Mouse (Mus musculus) small intestine, adult 2 months (tissue): Measurements from ENCODE around the gene Sult1c1. TPM values are rescaled to one million over a fixed set of nuclear protein-coding genes. Genes with fewer than 3 reads are reported as not detected.
"Not testable (repeated sequence)": the region's sequence is repeated elsewhere in the genome, so short reads cannot be mapped to it uniquely, and the experiment has no call there.

Experiments
- H3K27ac ChIP-seq: fragments of 200-500 bp; 2 replicates; pipeline ENCODE4 v1.5.1; 2012; ENCODE audit warnings: low read depth, low read length, control low read depth, inconsistent platforms; ENCODE audit not compliant: insufficient read depth
- H3K27me3 ChIP-seq: fragments of 200-500 bp; 2 replicates; pipeline ENCODE4 v1.6.1; 2012; ENCODE audit warnings: mild to moderate bottlenecking, moderate library complexity, low read length, inconsistent platforms; ENCODE audit not compliant: control insufficient read depth, insufficient read depth
- H3K36me3 ChIP-seq: fragments of 200-500 bp; 2 replicates; pipeline ENCODE4 v1.6.1; 2012; ENCODE audit warnings: mild to moderate bottlenecking, low read length, control low read depth, inconsistent platforms; ENCODE audit not compliant: control insufficient read depth, insufficient read depth
- H3K4me1 ChIP-seq: fragments of 200-500 bp; 2 replicates; pipeline ENCODE4 v1.6.1; 2012; ENCODE audit warnings: low read length, inconsistent platforms, mixed read lengths; ENCODE audit not compliant: control insufficient read depth, insufficient read depth, insufficient read length
- H3K4me3 ChIP-seq: fragments of 200-500 bp; 2 replicates; pipeline ENCODE4 v1.5.1; 2012; ENCODE audit warnings: low read depth, mild to moderate bottlenecking, control low read depth, inconsistent platforms, low read length, moderate library complexity
- CTCF ChIP-seq: fragments of 200-500 bp; IDR thresholded peaks from 2 replicates; pipeline ENCODE4 v1.5.1; 2012; ENCODE audit warnings: low read depth, mild to moderate bottlenecking, control low read depth, inconsistent platforms, low read length, moderate library complexity, mixed read lengths; ENCODE audit not compliant: insufficient replicate concordance, insufficient read length; ENCODE audit errors: extremely low read depth
- POLR2A ChIP-seq: fragments of 200-500 bp; IDR thresholded peaks from 2 replicates; pipeline ENCODE4 v1.6.1; 2012; ENCODE audit warnings: low read depth, mild to moderate bottlenecking, control low read depth, inconsistent platforms, low read length, moderate library complexity
- WGBS: fragments of 180-500 bp; shearing (Covaris S2); methylation state at CpG from one replicate; pipeline ENCODE4 v1.1.7; 2018; 5-methylcytosine and 5-hydroxymethylcytosine counted together
- polyA plus RNA-seq: library from polyadenylated mRNA; depleted of rRNA; stranded (reverse); fragments of >200 nt; gene quantifications from 2 replicates; pipeline ENCODE4 v1.2.3, GENCODE M21; 2012; rRNA removed

Gene Sult1c1
- not detected in 2 replicates for polyA plus RNA-seq

DNA sequence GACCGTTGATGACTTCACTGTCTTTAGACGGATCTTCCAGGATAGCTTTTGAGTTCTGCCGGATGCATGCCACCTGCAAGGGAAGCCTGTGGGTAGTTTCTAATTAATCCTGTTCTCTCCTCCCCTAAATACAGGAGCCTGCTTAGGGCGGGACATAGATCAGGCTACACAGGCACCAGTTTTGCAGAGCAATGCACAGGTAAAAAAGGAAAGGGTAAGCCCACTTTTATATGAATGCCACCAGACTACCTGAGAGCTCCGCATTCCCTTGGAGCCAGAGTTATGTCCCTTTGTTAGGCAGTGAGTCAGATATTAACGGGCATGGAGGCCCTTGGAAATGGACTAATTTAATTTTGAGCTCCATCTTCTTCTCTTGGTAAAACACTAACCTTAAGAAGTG, at the start of gene Sult1c1:
Gene Sult1c1 (minus strand): TSS at position 101 of the 400 bp plus-strand sequence.
- Histone ChIP-seq H3K27me3 (no peaks in the 10 kb centered on the region), H3K4me1 (no peaks in the 10 kb centered on the region), H3K36me3 (no peaks in the 10 kb centered on the region), H3K4me3 (no peak within 1 kb of the TSS), H3K27ac (no peak within 1 kb of the TSS)
- WGBS = 81% methylated on average over 6 of the region's 6 CpGs
- no peak for TF ChIP-seq CTCF
- no peak for TF ChIP-seq POLR2A

DNA sequence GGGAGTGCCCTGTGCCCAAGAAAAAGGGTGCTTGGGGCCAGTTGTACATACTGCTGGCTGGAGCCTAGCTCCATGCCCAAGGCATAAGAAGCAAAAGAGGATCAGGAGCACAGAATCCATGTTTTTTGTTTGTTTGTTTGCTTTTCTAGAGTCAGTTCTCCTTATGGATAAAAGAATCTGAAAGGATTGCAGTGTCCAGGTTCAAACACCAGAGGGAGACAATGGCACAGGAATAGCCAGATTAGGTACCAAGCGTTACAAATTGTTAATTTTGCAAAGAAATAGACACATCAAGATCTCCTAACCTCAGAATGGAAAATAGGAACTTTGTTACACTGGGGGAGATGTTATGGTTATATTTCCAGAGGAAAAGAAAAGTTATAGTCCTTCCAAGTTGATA, 23.7 kb upstream of the Sult1c1 start:
- WGBS = 11% methylated on average over 1 of the region's 1 CpGs
- Histone ChIP-seq H3K27ac (no peak overlapping the region), H3K27me3 (no peaks in the 10 kb centered on the region), H3K36me3 (no peaks in the 10 kb centered on the region), H3K4me1 (no peaks in the 10 kb centered on the region), H3K4me3 (no peak overlapping the region)
- TF ChIP-seq CTCF (no peak), POLR2A (no peak)

- Histone ChIP-seq H3K4me1 (no peaks in the 10 kb centered on the region), H3K36me3 (no peaks in the 10 kb centered on the region), H3K27me3 (no peaks in the 10 kb centered on the region), H3K4me3 (no peak overlapping the region), H3K27ac (no peak overlapping the region)
- TF ChIP-seq CTCF (no peak), POLR2A (no peak)
These were observed 20.7 kb upstream of the Sult1c1 start for GRCm38 (mm10) chr17:54011196-54011595.

DNA sequence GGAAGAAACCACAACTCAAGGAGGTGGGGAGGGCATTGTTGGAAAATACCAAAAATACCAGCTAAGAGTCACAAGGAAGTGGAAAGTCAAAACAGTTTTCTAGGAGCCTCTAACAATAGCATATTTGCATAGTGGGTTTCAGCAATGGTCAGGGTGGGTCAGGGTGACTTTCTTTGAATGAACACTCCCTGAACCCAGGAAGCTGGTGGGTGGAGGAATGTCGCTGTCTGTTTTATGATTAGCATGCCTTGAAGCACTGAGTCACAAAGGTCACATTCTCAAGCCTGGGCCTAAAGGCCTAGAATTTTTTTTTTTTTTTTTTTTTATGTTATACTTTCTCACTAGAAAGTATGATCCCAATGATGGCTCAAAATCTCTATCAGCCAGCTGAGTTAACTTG, 20.1 kb upstream of the Sult1c1 start:
- H3K27me3 ChIP-seq, H3K4me3 ChIP-seq, H3K4me1 ChIP-seq, H3K36me3 ChIP-seq, H3K27ac ChIP-seq: not testable (repeated sequence)
- WGBS = 39% methylated on average over 1 of the region's 1 CpGs

DNA sequence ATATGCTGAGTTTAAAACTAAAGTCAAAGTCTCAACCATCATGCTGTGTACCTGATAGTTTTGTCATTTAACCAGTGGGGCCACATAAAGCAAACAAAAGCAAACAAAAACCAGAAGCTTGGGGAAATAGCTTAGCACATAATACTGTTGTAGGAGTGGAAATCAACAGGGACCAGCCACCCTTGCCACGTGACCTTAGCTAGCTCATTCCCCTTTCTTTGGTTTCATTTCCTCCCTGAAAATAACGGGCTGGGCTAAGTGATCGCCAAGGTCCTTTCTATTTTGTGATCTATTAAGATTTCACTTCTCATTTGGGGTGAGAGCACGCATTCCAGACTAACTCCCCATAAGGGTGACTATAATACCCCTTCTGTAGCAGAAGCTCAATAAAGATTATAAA, 13.0 kb upstream of the Sult1c1 start:
- H3K4me3 ChIP-seq = no peak overlapping the region
- no peaks in the 10 kb centered on the region for H3K27me3 ChIP-seq
- 69% methylated on average over 4 of the region's 4 CpGs for WGBS
- H3K4me1 ChIP-seq = no peaks in the 10 kb centered on the region
- TF ChIP-seq CTCF = no peak
- TF ChIP-seq POLR2A = no peak
- no peaks in the 10 kb centered on the region for H3K36me3 ChIP-seq
- H3K27ac ChIP-seq = no peak overlapping the region

DNA sequence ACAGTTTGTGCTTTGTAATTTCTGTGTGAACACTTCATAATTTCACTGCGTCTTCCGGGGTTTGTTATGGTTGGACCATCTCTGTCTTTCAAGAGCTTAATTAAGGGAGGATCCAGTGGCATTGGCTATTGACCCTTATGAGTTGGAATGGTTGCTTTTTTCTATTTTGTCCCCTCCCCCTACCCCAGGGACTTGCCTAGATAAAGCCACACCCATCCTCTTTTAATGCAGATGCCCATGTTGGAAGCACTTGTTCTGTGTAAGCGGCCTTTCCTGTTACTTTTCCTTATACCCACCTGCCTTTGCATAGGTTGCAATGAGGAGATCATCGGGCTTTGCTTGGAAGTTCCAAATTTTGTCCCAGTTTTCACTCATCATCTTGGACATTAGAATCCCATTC, 16.9 kb downstream of the Sult1c1 start:
- Histone ChIP-seq H3K27ac (no peak overlapping the region), H3K27me3 (no peaks in the 10 kb centered on the region), H3K36me3 (no peaks in the 10 kb centered on the region), H3K4me3 (no peak overlapping the region), H3K4me1 (no peaks in the 10 kb centered on the region)
- 83% methylated on average over 4 of the region's 4 CpGs for WGBS
- no peak for TF ChIP-seq POLR2A
- no peak for TF ChIP-seq CTCF

- no peaks in the 10 kb centered on the region for H3K36me3 ChIP-seq
- H3K27ac ChIP-seq = no peak overlapping the region
- H3K4me3 ChIP-seq = no peak overlapping the region
- H3K4me1 ChIP-seq = no peaks in the 10 kb centered on the region
- 92% methylated on average over 19 of the region's 19 CpGs for WGBS
- no peak for TF ChIP-seq POLR2A
- TF ChIP-seq CTCF = no peak
- H3K27me3 ChIP-seq = no peaks in the 10 kb centered on the region
These were observed 48.8 kb downstream of the Sult1c1 start for GRCm38 (mm10) chr17:53941569-53942162.

DNA sequence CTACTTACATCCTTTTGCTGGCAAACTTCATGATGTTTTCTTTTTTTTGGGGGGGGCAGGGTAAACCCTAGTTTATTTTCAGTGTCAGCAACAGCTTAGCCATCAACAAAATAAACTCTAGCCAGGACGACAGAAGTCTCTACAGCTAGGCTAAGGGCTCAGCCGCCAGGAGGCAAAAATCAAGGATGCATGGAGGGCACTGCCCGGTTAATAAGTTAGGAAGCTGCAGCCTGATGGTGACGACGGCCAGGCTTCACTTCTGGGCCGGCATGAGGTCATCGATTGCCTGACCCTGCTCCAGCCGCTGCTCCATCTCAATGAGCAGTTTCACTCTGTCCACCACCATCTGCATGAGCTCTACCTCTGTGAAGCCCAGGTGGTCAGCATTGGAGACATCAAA, 49.7 kb downstream of the Sult1c1 start:
- Histone ChIP-seq H3K27me3 (no peaks in the 10 kb centered on the region), H3K36me3 (no peaks in the 10 kb centered on the region), H3K27ac (no peak overlapping the region), H3K4me1 (no peaks in the 10 kb centered on the region), H3K4me3 (no peak overlapping the region)
- TF ChIP-seq CTCF (no peak), POLR2A (no peak)
- 86% methylated on average over 8 of the region's 8 CpGs for WGBS

Other genes with a start within 250 kb of the Sult1c1 start
- gene Sult1c2, start 144.3 kb downstream of the Sult1c1 start, polyA plus RNA-seq = 0.30 and 1.9 TPM in 2 replicates